Mouse (Mus musculus) liver (tissue): ENCODE measurements around the gene Serp2.
"Not testable (repeated sequence)": the region's sequence is repeated elsewhere in the genome, so short reads cannot be mapped to it uniquely, and the experiment has no call there.

Experiments
- DNase-seq: peaks from one replicate; pipeline ENCODE4 v3.0.0-alpha.2; 2020; ENCODE audit warnings: mixed read lengths

The Serp2 gene

GRCm38 (mm10) chr14:76569271-76569961, 12.7 kb upstream of the Serp2 start:
- DNase-seq: peak; percentile 64

DNA sequence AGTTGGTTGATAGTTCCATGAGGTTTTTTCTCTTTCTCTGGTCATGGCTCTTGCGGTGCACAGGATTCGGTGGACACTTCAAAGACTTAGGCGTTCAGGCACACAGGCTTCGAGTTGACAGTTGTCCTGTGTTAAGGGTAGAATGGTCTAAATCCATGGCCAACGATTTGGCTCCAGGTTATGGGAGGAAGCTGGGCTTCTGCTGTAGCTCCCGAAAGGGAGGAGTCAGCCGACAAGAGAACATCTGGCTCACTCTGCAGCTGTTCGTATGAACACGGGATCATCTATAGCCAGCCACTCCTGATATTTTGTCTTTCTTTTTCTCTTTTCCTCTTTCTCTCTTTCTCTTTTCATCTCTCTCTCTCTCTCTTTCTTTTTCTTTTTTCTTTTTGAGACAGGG, 11.9 kb upstream of the Serp2 start:
- DNase-seq: peak; percentile 29

GRCm38 (mm10) chr14:76567280-76567679, 10.6 kb upstream of the Serp2 start:
- no peak for DNase-seq

DNA sequence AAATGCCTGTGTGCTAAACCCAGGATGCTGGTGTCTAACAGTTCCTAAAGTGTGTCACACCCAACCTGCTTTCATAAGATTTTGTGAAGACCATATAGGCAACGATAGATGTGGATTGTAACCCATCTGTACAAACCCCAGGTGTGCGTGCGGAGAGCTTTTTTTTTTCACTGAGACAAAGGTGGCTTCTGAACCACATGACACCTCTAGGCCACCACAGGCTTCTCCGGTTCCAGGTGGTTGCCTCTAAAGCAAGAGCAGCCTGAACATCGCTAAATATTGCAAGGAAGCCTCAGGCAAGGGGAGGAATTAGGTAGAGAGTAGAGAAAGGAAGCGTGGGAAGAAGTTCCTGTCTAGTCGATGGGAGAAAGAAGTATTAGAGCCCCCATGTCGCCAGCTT, 10.0 kb upstream of the Serp2 start:
- no peak for DNase-seq

DNA sequence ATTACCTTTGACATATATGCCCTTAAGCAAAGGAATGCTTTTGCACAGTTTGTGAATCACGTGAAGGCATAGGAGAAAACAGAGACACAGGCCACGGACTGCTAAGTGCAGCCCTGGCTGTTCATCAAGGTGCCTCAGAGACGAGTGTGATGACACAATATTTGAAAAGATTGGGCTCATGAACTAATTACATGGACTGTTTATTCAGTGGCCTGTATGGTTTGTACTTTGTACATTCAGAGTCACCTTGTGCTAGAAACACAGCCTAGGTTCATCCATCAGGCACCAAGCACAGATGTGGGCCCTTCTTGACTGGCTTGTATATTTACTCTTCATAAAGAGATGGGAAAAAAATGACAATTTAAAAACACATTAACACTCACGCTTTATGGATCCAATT, 9.5 kb upstream of the Serp2 start:
- no peak for DNase-seq

- DNase-seq: no peak
These were observed 2.5 kb upstream of the Serp2 start for GRCm38 (mm10) chr14:76559208-76559607.

DNA sequence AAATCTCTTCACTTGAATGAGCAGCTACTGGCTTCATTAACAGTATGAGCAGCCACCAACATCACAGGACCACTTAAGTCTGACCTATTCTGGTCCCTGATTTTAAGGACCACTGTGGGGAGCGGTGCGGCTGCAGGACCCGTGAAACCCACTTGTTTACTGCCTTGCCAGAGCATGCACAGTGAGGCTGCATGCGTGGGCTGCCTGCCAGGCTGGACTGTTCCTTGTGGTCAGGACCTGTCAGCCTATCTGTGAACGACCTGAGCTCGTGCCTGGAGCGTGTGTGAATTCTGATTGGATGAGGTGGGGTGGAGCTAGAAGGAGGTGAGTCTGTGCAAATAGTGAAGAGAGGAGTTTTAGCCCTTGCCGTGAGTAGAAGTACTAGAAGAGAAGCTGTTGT, 1.5 kb upstream of the Serp2 start:
- not testable (repeated sequence) for DNase-seq

GRCm38 (mm10) chr14:76556031-76556851, 448 bp downstream of the Serp2 start:
- DNase-seq: peak; percentile 58

DNA sequence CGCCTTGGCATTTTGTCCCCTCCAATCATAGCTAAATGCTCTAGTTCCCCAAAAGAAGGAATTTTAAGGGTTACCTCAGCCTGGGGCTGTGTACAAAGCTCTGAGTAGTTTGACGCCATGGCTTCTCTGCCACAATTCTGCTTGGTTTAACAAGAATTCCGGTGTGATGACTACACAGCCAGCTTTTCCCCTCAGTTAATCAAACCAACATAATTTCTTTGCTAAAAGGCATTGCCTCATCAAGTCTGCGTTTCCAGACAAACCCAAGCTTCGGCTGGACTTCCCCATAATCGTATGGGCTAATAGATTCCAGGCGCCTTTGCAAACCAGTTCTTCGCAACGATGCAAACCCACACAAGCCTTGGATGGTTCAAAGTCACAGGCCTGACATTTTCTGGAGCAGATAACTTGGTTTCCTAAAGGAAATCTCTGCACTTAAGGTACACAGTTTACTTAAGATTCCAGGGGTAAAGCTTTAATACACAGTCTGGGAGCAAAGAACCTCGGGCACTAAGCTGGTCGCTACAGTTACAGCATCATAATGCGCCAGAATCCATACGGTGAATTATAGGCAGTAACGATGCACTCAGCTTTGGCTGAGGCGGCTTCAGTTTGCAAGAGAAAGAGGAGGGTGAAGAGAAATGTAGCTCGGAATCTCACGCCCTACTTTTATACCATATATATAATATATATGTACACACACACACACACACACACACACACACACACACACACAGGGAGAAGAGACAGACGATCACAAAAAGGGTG, 1.2 kb downstream of the Serp2 start:
- no peak for DNase-seq

- no peak for DNase-seq
These were observed 12.6 kb downstream of the Serp2 start for GRCm38 (mm10) chr14:76544136-76544535.

DNA sequence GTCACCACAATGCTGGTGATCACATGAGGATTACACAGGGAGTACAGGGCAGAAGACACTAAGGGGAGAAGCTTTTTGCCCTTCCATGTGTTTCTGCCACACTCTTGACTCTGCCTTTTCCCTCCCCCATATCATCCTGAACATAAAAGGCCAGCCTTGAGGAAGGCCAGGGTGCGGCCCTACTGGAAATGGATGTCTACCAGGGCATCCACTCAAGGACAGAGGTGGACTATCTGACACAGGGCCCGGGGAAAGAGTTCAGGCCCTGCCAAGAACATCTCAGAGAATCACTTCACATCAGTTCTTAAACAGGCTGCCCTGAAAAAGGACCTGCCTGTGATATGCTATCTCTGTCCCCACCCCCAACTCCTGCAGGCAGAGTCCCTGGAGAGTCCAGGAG, 15.3 kb downstream of the Serp2 start:
- no peak for DNase-seq

DNA sequence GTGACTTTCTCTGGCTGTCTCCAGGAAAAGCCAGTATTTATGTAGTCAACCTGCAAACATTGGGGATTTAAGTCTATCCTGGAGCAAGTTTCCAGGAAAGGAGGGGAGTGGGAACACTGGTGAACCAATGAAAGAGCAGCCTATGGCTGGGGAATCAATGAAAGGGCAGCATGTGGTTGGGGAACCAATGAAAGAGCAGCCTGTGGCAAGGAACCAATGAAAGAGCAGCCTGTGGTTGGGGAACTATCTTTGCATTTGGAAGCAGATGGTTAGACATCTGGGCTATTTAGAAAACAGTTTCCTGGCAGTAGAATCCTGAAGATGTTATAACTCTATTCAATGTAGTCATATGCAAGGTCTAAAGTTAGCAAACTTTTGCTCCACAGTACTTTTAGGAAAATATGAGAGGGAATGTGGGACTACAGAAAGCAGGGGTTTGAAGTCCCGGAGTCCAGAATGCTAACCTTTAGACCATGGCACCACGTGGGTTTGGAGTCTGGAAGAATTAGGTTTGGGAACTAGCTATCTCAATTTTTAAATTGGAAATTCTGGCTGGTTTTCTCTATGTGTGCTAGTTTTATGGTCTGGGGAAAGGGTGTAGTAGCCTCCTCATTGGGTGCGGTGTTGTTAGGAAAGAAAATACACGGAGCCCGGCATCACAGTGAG, 16.6 kb downstream of the Serp2 start:
- no peak for DNase-seq

DNA sequence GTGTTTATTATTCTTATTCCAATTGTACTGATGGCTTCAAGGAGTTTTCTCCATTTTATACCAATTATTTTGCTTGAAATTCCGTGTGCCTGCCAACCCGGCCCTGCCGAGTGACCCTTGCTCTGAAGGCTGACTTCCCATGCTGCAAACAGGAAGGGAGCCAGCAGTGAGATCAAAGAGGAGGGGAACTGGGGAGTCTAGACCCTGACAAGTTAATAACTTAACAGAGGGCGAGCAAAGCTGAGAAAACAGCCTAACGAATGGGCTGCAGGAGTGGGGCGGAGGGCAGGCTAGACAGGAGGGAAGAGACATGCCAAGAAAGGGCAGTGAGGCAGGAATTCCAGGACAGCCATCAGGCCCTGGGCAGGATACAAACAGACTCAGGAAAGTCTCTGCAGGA, 19.8 kb downstream of the Serp2 start:
- DNase-seq: no peak

GRCm38 (mm10) chr14:76535096-76535495, 21.6 kb downstream of the Serp2 start:
- no peak for DNase-seq

DNA sequence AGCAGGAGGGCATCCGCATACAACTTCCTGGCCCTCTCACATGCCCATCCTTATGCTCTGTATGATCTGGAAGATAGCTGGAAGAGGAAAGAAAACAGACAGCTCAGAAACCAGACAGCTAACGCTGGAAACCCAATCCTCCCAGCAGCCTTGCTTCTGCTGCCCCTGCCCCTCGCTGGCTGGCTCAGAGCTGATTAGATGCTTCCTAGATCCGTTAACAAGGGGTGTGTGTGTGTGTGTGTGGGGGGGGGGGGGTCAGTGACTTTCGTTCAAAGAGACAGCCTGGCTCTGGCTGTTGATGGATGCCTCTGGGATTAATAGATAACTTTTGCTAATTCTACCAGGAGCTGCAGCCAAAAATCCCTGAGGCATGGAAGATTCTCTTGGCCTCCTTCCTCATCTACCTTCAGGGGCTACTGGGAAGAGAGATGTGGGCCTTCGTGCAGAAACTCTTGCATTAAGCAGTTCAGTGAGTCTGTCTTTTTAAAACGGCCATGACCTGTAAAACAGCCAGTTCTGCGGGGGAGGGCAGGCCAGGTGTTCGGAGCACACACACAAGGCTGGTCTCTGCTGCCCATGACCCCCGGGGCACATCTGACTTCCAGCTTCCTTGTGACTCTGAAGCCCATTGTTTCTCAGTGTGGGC, 23.4 kb downstream of the Serp2 start:
- DNase-seq: peak; percentile 83

DNA sequence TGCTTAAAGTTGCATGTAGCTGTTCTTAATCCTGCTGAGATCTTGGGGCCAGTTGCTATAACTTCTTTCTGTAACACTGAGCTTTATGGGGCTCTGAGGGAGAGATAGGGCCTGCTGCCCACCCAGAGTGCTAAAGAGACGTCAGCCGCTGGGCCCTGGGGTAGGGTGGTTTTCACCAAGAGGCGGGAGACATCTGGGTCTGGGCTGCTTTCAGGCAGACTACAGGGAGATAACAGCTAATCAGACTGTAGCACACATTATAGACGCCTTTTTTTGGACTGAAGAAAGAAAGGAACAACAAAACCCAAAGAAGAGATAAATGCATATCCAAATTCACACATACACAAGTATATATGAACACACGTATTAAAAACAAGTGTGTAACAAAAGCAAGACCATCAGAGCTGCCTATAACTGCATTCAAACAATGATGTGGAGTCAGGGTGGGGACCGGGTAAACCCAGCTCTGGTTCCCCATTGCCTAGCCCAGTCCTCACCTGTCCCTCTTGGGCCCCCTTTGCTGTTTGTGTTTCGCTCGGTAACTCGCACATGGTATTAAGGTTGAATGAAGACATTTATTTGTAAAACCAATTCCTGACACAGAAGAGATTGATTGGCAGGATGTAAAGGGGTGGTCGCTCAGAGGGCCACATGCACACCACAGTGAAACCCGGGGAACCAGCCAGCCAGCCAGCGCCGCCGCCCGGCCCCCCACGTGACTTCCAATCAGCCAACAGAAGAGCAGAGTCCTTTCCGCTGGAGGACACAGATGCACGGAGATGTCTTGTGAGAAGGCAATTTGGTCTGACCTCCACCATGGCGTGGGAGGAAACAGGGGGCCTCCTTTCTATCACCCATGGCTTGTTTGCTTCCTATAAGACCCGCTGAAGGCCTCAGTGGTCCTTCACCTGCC, 24.2 kb downstream of the Serp2 start:
- DNase-seq: peak; percentile 93

DNA sequence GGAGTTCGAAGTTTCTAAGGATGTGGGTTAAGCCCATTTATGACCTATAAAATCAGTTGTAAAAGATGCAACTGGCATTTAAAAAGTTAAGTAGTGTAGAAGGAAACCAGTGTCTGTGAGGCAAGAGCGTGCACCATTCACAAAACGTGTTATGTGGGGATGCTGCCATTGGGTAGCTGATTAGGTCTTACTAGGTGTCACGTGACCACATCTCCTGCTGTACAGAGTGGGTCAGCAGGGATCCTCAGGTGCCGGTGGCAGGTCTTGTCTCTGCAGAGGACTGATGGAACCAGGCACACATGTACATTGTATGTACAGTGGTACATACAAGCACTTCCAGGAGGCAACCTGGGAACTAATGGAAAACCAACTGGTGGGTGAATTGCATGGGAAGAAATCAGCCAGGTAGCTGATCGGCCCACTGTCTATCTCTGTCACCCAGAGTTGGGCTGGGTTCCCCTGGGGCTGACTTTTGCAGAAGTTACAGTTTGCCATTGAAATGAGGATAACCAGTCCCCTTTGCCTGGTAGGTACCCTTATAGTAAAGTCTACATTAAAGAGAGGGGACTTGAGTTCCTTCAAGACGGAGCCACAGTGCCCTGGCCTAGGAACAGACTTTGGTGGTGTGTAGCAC, 25.5 kb downstream of the Serp2 start:
- peak; percentile 68 for DNase-seq

GRCm38 (mm10) chr14:76528641-76529040, 28.0 kb downstream of the Serp2 start:
- DNase-seq: no peak

DNA sequence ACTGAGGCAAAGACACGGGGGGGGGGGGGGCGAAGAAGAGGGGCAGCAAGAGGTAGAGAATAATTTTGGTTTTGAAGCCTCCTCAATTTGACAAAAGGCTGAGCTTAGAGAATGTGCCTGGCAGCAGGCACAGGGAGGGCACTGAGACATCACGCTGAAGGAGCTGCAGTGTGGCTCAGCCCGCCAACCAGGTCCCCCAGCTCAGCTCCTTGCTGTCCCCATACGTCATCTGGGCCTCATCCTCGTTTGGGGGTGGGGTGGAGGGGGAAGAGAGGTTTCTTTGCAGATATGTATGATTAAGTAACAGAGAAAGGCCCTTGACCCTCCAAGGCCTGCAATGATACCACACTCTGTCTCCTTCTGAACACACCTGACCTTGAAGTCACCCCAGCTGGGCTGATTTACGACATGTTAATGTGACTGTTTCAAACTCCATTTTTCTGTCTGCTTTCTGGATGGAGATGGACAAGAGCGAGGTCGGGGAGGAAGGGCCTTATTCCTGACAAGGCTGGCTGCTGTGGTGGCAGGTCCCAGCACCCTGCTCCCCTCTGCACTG, 28.9 kb downstream of the Serp2 start:
- DNase-seq: no peak

- DNase-seq: no peak
These were observed 29.5 kb downstream of the Serp2 start for GRCm38 (mm10) chr14:76527030-76527719.
